Mouse (Mus musculus): ENCODE measurements around the gene Gm21830. TPM values are rescaled to one million over a fixed set of nuclear protein-coding genes. Genes with fewer than 3 reads are reported as not detected.
"Not testable (repeated sequence)": the region's sequence is repeated elsewhere in the genome, so short reads cannot be mapped to it uniquely, and the experiment has no call there.

Gene Gm21830
- not detected for polyA plus RNA-seq (2017; shearing (Covaris generic))

- ATAC-seq = not testable (repeated sequence)
Measured at GRCm38 (mm10) chr2:67413425-67413824, at the start of gene Gm21830. TSS of gene Gm21830 (plus strand) at chr2:67413725.

- ATAC-seq = no peak
Measured at GRCm38 (mm10) chr2:67364506-67364905, 49.0 kb upstream of the Gm21830 start.

GRCm38 (mm10) chr2:67378504-67378903 lies 35.0 kb upstream of the Gm21830 start:
- ATAC-seq = no peak

GRCm38 (mm10) chr2:67420853-67421252 lies 7.3 kb downstream of the Gm21830 start:
- no peak for ATAC-seq

GRCm38 (mm10) chr2:67422799-67423198 lies 9.3 kb downstream of the Gm21830 start:
- ATAC-seq = no peak

GRCm38 (mm10) chr2:67433081-67433480 lies 19.6 kb downstream of the Gm21830 start, which contains the start of gene Gm26727:
TSS of gene Gm26727 (minus strand) at chr2:67433181.
- ATAC-seq = no peak

- ATAC-seq = no peak
Measured at GRCm38 (mm10) chr2:67438309-67438708, 24.8 kb downstream of the Gm21830 start.

- ATAC-seq = no peak
Measured at GRCm38 (mm10) chr2:67445780-67446179, 32.3 kb downstream of the Gm21830 start, which contains the start of gene Xirp2. TSS of gene Xirp2 (plus strand) at chr2:67446002.

GRCm38 (mm10) chr2:67446772-67447171 lies 33.2 kb downstream of the Gm21830 start:
- ATAC-seq = no peak

GRCm38 (mm10) chr2:67447206-67447605 lies 33.7 kb downstream of the Gm21830 start:
- ATAC-seq = no peak

GRCm38 (mm10) chr2:67460857-67461256 lies 47.3 kb downstream of the Gm21830 start:
- no peak for ATAC-seq

- ATAC-seq = no peak
Measured at GRCm38 (mm10) chr2:67467036-67467435, 53.5 kb downstream of the Gm21830 start.

GRCm38 (mm10) chr2:67470030-67470429 lies 56.5 kb downstream of the Gm21830 start:
- not testable (repeated sequence) for ATAC-seq

GRCm38 (mm10) chr2:67477753-67478152 lies 64.2 kb downstream of the Gm21830 start:
- ATAC-seq = no peak

GRCm38 (mm10) chr2:67481051-67481450 lies 67.5 kb downstream of the Gm21830 start:
- no peak for ATAC-seq

Other genes starting within 250 kb of the Gm21830 start
- not detected for gene Gm26727, start 19.5 kb downstream of the Gm21830 start, polyA plus RNA-seq (2017; shearing (Covaris generic))
- not detected for gene Xirp2, start 32.3 kb downstream of the Gm21830 start, polyA plus RNA-seq (2017; shearing (Covaris generic))
- under 1 TPM; 0.27 to 0.58 TPM for gene B3galt1, start 152.1 kb downstream of the Gm21830 start, polyA plus RNA-seq (2017; shearing (Covaris generic))

Data from CD4-positive, CD25-positive, alpha-beta regulatory T cell, adult 4 months (primary cell).